Mouse (Mus musculus) right cerebral cortex, postnatal 14 days (tissue): Measurements from ENCODE around the gene Acan.

Source experiments
- DNase-seq: peaks from one replicate; pipeline ENCODE4 v3.0.0; 2022

Gene Acan

GRCm38 (mm10) chr7:79053383-79053889, at the start of gene Acan:
TSS of gene Acan (plus strand) at chr7:79053483.
- DNase-seq: no peak

GRCm38 (mm10) chr7:79021293-79021905, 31.9 kb upstream of the Acan start:
- no peak for DNase-seq

- no peak for DNase-seq
Observed at GRCm38 (mm10) chr7:79029138-79029537, 24.1 kb upstream of the Acan start.

GRCm38 (mm10) chr7:79033745-79034144, 19.5 kb upstream of the Acan start:
- no peak for DNase-seq

GRCm38 (mm10) chr7:79034521-79034920, 18.8 kb upstream of the Acan start:
- DNase-seq: no peak

GRCm38 (mm10) chr7:79052081-79052480, 1.2 kb upstream of the Acan start:
- no peak for DNase-seq

- DNase-seq: peak; percentile 21
Observed at GRCm38 (mm10) chr7:79052521-79053382, 531 bp upstream of the Acan start.

GRCm38 (mm10) chr7:79054111-79054510, 828 bp downstream of the Acan start:
- DNase-seq: no peak

GRCm38 (mm10) chr7:79058546-79058945, 5.3 kb downstream of the Acan start:
- DNase-seq: no peak

- DNase-seq: no peak
Observed at GRCm38 (mm10) chr7:79067466-79067865, 14.2 kb downstream of the Acan start.

- DNase-seq: no peak
Observed at GRCm38 (mm10) chr7:79068231-79068630, 14.9 kb downstream of the Acan start.

GRCm38 (mm10) chr7:79079212-79079611, 25.9 kb downstream of the Acan start:
- DNase-seq: no peak

- DNase-seq: peak; percentile 89
Observed at GRCm38 (mm10) chr7:79080572-79081399, 27.5 kb downstream of the Acan start.

- no peak for DNase-seq
Observed at GRCm38 (mm10) chr7:79089111-79089510, 35.8 kb downstream of the Acan start.

- no peak for DNase-seq
Observed at GRCm38 (mm10) chr7:79096492-79096891, 43.2 kb downstream of the Acan start.

GRCm38 (mm10) chr7:79113848-79114247, 60.6 kb downstream of the Acan start:
- no peak for DNase-seq

GRCm38 (mm10) chr7:79123465-79123864, 70.2 kb downstream of the Acan start:
- peak; percentile 55 for DNase-seq

- DNase-seq: no peak
Observed at GRCm38 (mm10) chr7:79129883-79130282, 76.6 kb downstream of the Acan start.

GRCm38 (mm10) chr7:79130385-79130784, 77.1 kb downstream of the Acan start:
- DNase-seq: no peak

- DNase-seq: peak; percentile 32
Observed at GRCm38 (mm10) chr7:79130843-79131444, 77.7 kb downstream of the Acan start, which contains the start of gene Hapln3. TSS of gene Hapln3 (minus strand) at chr7:79131018.

- no peak for DNase-seq
Observed at GRCm38 (mm10) chr7:79133391-79133790, 80.1 kb downstream of the Acan start.

GRCm38 (mm10) chr7:79139328-79139824, 86.1 kb downstream of the Acan start:
- no peak for DNase-seq
